Mouse (Mus musculus) CD4-positive helper T cell, adult 2 months (primary cell): ENCODE measurements around the gene Kcnj16.

Source experiments
- DNase-seq: peaks from one replicate; pipeline ENCODE4 v3.0.0-alpha.2; 2012; ENCODE audit warnings: low read depth, missing footprints, low spot score

The Kcnj16 gene

DNA sequence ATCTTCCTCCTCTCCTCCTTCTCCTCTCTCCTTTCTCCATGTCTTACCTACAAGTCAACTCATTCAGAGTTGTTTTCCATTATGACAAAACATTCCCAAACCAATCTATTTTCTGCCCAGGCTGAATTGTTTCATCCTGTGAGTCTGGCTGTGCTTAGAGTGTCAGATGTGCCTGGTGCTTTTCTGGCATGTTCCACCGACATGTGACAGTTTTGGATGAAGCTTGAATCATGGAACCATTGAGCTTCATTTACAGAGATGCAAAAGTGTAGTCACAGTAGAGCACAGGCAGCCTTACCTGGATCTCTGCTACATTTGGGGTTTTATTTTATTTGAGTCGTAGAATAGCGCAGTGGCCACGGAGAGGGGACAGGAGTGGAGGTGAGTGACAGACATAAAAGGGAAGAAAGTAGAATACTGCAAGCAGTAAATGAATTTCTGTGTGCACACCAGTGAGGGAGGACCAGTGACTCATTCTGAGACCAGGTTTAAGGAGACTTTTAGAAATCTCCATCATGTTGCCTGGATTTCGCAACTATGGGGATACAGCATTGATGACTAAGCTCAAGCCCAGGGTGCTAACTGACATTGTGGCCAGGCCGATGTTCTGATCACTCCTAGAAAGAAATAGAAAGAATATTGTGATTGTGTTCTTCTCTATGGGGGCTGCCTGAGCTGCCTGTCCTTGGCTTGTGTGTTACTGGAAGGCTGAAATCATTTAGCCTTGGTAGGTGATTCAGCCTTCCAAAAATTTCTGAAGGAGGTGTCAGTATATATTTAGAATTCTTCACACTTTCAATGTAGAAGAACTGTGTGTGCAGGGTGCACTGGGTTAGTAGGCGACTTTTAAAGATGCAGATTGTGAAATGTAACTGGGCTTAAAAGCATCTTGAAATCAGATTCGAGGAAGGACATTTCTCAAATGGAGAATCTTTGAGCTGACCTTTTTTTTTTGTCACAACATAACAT is 87.3 kb downstream of the Kcnj16 start:
- no peak for DNase-seq

DNA sequence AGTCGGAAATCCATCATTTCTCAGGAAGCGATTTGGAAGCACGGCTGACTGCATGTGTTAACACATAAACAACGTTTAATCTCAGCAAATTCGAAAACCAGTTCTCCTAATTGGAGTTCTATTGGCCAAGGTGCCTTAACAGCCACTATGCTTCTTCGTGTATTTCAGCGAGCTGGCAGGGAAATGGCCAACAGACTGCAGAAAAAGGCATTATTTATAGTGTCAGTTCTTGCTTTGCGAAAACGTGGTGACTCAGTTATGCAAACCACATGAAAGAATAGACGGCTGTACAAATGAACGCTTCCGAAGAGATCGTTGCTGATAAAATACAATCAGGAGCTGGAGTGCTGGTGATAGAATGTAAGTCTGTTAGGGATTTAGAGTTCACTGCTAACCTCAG is 88.2 kb downstream of the Kcnj16 start:
- no peak for DNase-seq

DNA sequence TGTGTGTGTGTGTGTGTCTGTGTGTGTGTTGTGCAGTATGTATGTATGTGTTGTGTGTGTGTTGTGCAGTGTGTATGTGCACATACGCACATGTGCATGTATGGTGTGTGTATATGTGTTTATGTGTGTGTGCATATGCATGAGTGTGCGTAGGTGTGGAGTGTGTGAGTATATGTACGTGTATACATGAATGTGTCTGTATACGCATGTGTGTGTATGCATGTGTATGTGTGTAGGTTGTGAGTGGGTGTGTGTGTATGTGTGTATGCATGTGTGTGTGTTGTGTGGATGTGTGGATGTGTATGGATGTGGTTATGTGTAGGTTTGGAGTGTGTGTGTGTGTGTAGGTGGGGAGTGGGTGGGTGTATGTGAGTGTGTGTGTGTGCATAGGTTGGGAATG is 89.6 kb downstream of the Kcnj16 start:
- DNase-seq, result no peak

DNA sequence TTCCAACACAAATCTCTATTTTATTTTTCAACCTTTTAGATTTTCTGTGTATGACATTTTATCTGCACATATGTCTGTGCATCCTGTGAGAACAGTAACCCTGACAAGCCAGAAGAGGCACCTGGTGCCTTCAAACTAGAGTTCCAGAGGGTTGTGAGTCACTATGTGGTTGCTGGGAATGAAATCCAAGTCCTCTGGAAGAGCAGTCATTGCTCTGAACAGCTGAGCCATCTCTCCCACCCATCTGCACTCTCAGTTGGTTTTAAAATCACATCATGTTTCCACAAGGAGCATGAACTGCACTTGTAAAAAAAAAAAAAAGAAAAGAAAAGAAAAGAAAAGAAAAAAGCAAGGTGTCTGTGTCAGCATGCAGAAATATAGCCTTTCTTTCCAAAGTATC is 91.6 kb downstream of the Kcnj16 start:
- no peak for DNase-seq

DNA sequence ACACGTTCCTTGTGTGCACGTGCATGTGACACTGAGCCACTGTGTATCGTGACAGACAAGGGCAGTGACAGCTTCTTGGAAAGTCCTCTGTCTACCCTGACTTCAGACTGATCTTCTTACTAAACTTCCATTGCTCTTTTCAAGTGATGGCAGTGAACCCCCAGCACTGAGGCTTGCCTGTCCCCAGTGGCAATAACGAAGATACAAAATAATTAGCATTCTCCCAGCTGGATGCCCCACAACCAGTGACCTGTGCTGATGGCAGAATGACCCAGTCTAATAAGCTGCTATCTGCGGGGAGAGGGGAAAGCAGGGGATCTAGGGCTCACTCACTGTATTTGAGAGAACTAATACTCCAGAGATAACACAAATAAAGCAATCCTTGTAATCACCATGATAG is 92.4 kb downstream of the Kcnj16 start:
- DNase-seq, result no peak

DNA sequence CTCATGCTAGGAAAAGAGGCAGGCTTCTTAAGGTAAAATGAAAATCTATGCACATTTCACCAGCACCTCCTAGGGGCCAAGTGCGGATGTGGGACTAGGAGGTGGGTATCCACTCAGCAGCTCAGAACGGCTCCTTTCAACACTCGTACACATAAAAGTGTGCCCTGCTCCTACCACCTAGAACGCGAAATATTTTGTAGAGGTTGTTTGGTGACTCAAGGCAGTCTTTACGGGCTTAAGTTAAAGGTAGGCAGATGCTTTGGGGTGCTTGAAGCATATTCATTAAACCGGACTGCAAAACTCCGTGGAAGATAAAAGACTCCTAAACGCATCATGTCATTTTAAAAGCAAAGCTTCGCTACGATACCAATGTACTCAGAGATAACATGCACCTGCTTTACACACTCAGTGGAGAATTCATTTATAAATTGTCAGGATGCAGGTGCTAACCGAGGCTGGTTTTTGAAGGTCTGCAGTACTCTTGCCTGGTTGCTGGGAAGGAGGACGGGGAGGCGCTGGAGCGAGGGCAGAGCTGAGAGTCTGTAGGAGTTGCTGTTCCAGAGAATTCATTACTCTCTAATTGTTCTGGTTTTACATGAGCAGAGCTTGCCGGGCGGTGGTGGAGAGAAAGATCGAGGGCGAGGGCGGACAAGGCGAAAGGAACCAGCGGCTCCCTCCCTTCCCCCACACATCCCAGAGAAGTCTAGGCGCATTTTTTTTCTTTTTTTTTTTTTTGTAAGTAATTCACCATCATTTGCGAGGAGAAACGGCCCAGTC is 97.1 kb downstream of the Kcnj16 start:
- peak; percentile 44 for DNase-seq

DNA sequence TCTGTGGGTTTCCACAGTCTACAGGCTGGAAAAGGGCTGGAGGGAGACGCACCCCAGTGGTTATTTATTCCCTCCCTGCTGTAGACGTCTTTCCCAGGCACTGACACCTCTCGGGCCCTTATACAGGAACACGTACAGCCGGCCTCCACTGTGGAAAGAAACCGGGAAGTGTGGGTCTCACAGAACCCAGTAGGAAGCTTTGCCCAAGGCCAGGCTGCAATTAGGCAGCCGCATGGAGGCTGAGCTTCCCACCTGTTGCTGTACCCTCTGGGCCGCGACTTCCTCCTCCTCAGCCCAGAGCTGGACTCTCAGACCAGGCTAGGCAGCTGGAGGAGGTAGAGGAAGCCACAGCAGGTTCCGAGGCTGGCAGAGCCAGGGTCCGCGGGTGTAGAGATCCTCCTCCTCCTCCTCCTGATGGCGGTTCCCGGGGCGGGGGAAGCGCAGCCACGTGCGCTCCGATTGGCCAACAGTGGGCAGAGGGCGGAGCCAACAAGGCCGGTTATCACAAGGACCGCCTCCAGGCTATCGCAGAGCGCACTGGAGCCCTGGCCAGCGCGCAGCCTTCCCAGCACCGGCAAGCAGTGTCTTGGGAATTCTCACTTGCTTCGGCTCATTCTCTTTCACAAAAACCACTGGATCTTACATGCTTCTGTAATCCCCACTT is 97.9 kb downstream of the Kcnj16 start, which contains the start of gene Kcnj2:
Gene Kcnj2, plus strand, starts transcription at position 530 of the 664 bp plus-strand sequence.
- DNase-seq, result peak; percentile 61

DNA sequence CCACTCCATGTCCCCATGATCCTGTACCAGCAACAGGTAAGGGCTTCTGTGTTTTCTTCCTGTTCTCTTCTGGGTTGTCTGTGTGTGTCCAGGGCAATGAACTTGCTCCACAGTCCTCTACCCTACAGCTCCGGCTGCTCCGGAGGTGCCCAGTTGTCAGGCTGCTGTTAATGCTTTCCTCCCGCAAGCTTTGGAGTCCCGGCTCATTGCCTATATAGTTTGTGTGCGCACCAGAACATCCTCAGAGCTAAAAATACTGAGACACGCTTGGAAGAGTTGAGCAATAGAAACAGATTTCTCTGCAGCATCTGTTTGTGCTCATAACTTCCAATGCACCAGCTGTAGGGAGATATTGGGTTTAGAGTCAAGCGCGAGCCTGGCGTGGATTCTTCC is 98.5 kb downstream of the Kcnj16 start:
- no peak for DNase-seq

DNA sequence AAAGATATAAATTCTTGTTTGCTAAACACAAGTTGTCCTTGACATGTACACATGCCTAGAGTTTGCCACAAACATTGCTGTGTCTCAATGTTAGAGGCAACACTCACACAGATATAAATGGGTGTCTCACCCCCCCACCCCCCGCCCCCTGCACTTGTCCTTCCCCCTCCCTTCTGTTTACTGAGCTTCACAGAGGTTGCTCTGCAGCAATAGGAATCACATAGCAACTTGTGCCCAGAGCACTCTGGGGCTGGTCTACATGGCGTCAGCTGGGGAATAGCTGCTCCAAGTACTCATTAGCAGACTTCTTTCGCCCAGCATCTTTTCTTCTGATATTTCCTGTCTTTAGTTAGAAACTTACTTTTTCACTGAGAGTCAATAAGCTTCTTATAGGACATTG is 100.0 kb downstream of the Kcnj16 start:
- DNase-seq, result no peak

DNA sequence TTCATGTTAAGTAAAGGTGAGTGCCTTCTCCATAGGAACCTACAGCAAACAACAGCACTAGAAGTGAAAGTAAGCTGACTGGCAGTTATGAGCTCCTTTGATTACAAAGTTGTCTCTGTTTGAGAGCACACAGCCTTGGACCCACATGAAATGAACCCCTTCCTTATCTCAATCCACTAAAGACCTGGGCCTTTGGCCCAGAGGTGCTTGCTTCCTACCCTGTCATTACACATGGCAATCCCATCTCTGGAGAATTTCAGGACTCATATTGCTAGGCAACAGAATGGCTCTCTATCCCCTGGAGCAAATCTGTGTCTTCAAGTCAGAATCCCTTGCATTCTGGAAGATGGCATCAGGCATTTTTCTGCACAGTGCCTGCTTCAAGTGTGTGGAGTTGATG is 102.6 kb downstream of the Kcnj16 start:
- DNase-seq, result no peak

DNA sequence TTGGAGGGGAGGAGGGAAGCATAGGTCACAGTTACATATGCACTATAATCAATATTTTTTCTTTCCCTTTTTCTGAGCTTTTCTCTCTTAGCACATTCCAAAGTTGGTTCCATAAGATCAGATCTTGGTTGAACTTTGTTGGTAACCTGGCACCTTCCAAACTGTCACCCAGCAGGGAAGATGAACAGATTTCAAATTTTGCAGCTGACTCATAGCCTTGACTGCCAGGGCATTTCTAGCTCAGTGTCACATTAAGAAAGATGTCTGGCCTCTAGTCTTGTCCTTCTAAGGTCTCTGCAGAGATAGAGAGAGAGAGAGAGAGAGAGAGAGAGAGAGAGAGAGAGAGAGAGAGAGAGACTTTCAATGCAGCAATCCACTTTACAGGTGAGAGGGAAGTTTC is 106.3 kb downstream of the Kcnj16 start:
- DNase-seq, result no peak
